Mouse (Mus musculus) lung, adult 10 weeks (tissue): Measurements from ENCODE around the gene Fgfr3. TPM values are rescaled to one million over a fixed set of nuclear protein-coding genes. Genes with fewer than 3 reads are reported as not detected.

Source experiments
- polyA plus RNA-seq: library from polyadenylated mRNA; stranded (reverse); fragments of 350-450 nt; fragmentation: Illumina TruSeq; extraction: RNeasy Lipid Tissue Mini Kit (QIAGEN cat#74804); gene quantifications from one replicate; pipeline ENCODE4 v1.2.3, GENCODE M21; 2014; ENCODE audit warnings: low read depth, low replicate concordance; ENCODE audit not compliant: insufficient read depth

Gene Fgfr3
- polyA plus RNA-seq = 44.8 TPM

DNA sequence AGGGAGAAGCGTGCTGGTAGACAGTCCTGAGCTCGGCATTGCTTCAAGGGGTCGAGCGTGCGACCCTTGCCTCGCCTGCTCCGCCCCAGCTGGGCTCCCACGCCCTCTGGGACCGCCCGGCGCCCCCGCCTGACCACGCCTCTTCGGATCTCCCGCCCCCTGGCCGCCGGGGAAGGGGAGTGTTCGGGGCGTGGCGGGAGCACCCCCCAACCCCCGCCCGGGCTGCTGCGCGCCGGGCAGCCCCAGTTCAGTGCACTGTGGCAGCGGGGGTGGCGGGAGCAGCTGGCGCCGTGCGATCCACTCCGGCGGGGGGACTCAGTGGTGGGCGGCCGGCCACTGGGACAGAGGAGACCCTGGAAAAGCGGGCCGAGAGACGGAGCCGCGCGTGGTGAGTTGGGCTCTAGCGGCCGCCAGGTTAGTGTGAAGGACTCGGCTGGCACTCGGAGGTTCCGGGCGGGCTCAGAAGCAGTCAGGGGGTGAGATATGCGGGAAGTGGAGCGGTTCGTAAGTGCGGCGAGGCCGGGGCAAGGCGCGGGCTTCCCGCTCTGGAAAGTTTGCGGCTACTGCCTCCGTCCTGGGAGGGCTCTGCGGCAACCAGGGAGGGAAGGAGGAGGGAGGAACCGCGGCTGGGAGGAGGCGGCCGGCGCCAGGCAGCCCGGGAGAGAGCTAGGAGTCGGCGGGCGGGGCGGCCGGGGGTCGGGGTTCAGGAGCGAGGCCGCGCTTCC lies at the start of gene Fgfr3:
TSS of gene Fgfr3 (plus strand) at position 134 of the 725 bp plus-strand sequence.

GRCm38 (mm10) chr5:33782345-33782998 lies 61.0 kb downstream of the Fgfr3 start, which contains the start of gene Letm1:
Gene Letm1, minus strand, starts transcription at chr5:33782817.

Other genes with a start within 250 kb of the Fgfr3 start
- gene Fam53a, start 92.0 kb upstream of the Fgfr3 start, polyA plus RNA-seq = 19.5 TPM
- not detected for gene Gm9903, start 91.7 kb upstream of the Fgfr3 start, polyA plus RNA-seq
- 25.6 TPM for gene Slbp, start 69.1 kb upstream of the Fgfr3 start, polyA plus RNA-seq
- 2.7 TPM for gene Tacc3, start 63.5 kb upstream of the Fgfr3 start, polyA plus RNA-seq
- gene Tmem129, start 63.3 kb upstream of the Fgfr3 start, polyA plus RNA-seq = 17.4 TPM
- 14.7 TPM for gene Letm1, start 61.1 kb downstream of the Fgfr3 start, polyA plus RNA-seq
- gene Nsd2, start 99.1 kb downstream of the Fgfr3 start, polyA plus RNA-seq = 8.0 TPM
- 10.9 TPM for gene Nelfa, start 214.7 kb downstream of the Fgfr3 start, polyA plus RNA-seq